Mouse (Mus musculus) hindbrain, postnatal 0 days (tissue): Measurements from ENCODE around the gene Pde5a. TPM values are rescaled to one million over a fixed set of nuclear protein-coding genes. Genes with fewer than 3 reads are reported as not detected.

Source experiments
- ATAC-seq: fragments of 200-750 bp; cut with Nextera tagmentation; 2 replicates; pipeline ENCODE4 v1.8.0; 2017; ENCODE audit warnings: mild to moderate bottlenecking, moderate TSS enrichment, moderate library complexity
- DNase-seq: peaks from one replicate; pipeline ENCODE4 v3.0.0-alpha.2; 2015; ENCODE audit warnings: low spot score
- H3K27ac ChIP-seq: fragments of 300-500 bp; sonication (generic); 2 replicates; pipeline ENCODE4 v1.5.1; 2014; ENCODE audit warnings: mild to moderate bottlenecking
- H3K27me3 ChIP-seq: fragments of 300-500 bp; sonication (generic); 2 replicates; pipeline ENCODE4 v1.6.1; 2014; ENCODE audit warnings: low read length, mixed read lengths; ENCODE audit not compliant: insufficient read depth
- H3K36me3 ChIP-seq: fragments of 300-500 bp; sonication (generic); 2 replicates; pipeline ENCODE4 v1.6.1; 2014; ENCODE audit warnings: low read length, mixed read lengths; ENCODE audit not compliant: insufficient read depth
- H3K4me1 ChIP-seq: fragments of 300-500 bp; sonication (generic); 2 replicates; pipeline ENCODE4 v1.6.1; 2014; ENCODE audit warnings: antibody characterized with exemption, low read length, mixed read lengths; ENCODE audit not compliant: insufficient read depth
- H3K4me2 ChIP-seq: fragments of 300-500 bp; sonication (generic); 2 replicates; pipeline ENCODE4 v1.6.1; 2014; ENCODE audit warnings: low read depth, mild to moderate bottlenecking, low read length, moderate library complexity, mixed read lengths
- H3K4me3 ChIP-seq: fragments of 300-500 bp; sonication (generic); 2 replicates; pipeline ENCODE4 v1.5.1; 2014; ENCODE audit warnings: low read length
- H3K9ac ChIP-seq: fragments of 300-500 bp; sonication (generic); replicated peaks from 2 replicates; pipeline ENCODE4 v1.6.1; 2014; ENCODE audit warnings: mild to moderate bottlenecking, low read length, moderate library complexity, mixed read lengths
- H3K9me3 ChIP-seq: fragments of 300-500 bp; sonication (generic); 2 replicates; pipeline ENCODE4 v1.6.1; 2016; ENCODE audit warnings: low read length, mixed read lengths
- CTCF ChIP-seq: IDR thresholded peaks from 2 replicates; pipeline ENCODE4 v1.5.1; 2016; ENCODE audit warnings: antibody characterized with exemption, control low read depth, low read depth
- WGBS: fragments of 180-500 bp; shearing (Covaris S2); extraction: QIAGEN DNeasy Blood & Tissue Kit; methylation state at CpG from one replicate; pipeline ENCODE4 v1.1.7; 2014; 5-methylcytosine and 5-hydroxymethylcytosine counted together
- polyA plus RNA-seq: library from polyadenylated mRNA; unstranded; fragments of >200 nt; fragmentation: Nextera tagmentation; extraction: Ambion mirVana; gene quantifications from 2 replicates; pipeline ENCODE4 v1.2.1, GENCODE M21; 2015
- total RNA-seq: library from RNA; depleted of rRNA; stranded (reverse); fragments of >200 nt; gene quantifications from 2 replicates; pipeline ENCODE4 v1.2.3, GENCODE M21; 2014; rRNA removed

Gene Pde5a
- total and polyA plus RNA-seq, 2 experiments from 2014 or later: 1.7 to 7.9 TPM

- Histone ChIP-seq H3K27me3 (no peaks in the 10 kb centered on the region), H3K4me1 (no peaks in the 10 kb centered on the region), H3K9me3 (no peaks in the 10 kb centered on the region), H3K27ac (no peak overlapping the region), H3K36me3 (no peaks in the 10 kb centered on the region), H3K4me2 (no peak overlapping the region), H3K4me3 (no peak overlapping the region), H3K9ac (no peak overlapping the region)
- 73% methylated on average over 2 of the region's 2 CpGs for WGBS
- DNase-seq: no peak
- ATAC-seq: no peak
- no peak for TF ChIP-seq CTCF
Observed at GRCm38 (mm10) chr3:122907841-122908240, 179.1 kb downstream of the Pde5a start.

Other genes starting within 250 kb of the Pde5a start
- gene Fnbp1l, start 109.2 kb upstream of the Pde5a start, total RNA-seq: 73.0 and 92.9 TPM in 2 replicates
- 136 and 146 TPM in 2 replicates for gene Fnbp1l, start 109.2 kb upstream of the Pde5a start, polyA plus RNA-seq
- gene Fabp2, start 166.1 kb downstream of the Pde5a start, total RNA-seq: not detected in 2 replicates
- not detected in 2 replicates for gene Fabp2, start 166.1 kb downstream of the Pde5a start, polyA plus RNA-seq
- gene Gm10959, start 190.4 kb downstream of the Pde5a start, total RNA-seq: not detected in 2 replicates
- gene Gm10959, start 190.4 kb downstream of the Pde5a start, polyA plus RNA-seq: not detected in 2 replicates
- gene 1810037I17Rik, start 195.3 kb downstream of the Pde5a start, total RNA-seq: 27.5 and 39.3 TPM in 2 replicates
- 122 and 133 TPM in 2 replicates for gene 1810037I17Rik, start 195.3 kb downstream of the Pde5a start, polyA plus RNA-seq